Mouse (Mus musculus) G1E (cell line): ENCODE data around the gene Slc9a9. TPM values are rescaled to one million over a fixed set of nuclear protein-coding genes. Genes with fewer than 3 reads are reported as not detected.

ENCODE experiments used
- ATAC-seq: 2 replicates; pipeline ENCODE4 v1.8.0; 2016; ENCODE audit warnings: mild to moderate bottlenecking; ENCODE audit not compliant: insufficient number of reproducible peaks, poor library complexity, low FRiP score, severe bottlenecking; ENCODE audit errors: extremely low read depth
- DNase-seq: peaks from one replicate; pipeline ENCODE4 v3.0.0; 2012; ENCODE audit warnings: low spot score
- H3K27me3 ChIP-seq: 2 replicates; pipeline ENCODE4 v1.6.1; 2012; ENCODE audit warnings: mild to moderate bottlenecking, low read length, inconsistent platforms; ENCODE audit not compliant: insufficient read depth
- H3K36me3 ChIP-seq: replicated peaks from 2 replicates; pipeline ENCODE3; 2012; ENCODE audit warnings: mild to moderate bottlenecking, inconsistent platforms
- H3K4me1 ChIP-seq: 2 replicates; pipeline ENCODE4 v1.6.1; 2012; ENCODE audit warnings: low read depth, low read length, inconsistent platforms, mixed read lengths; ENCODE audit not compliant: insufficient read depth
- H3K4me3 ChIP-seq: 2 replicates; pipeline ENCODE4 v1.5.1; 2012; ENCODE audit warnings: low read depth, mild to moderate bottlenecking, inconsistent platforms, low read length, moderate library complexity, mixed read lengths
- H3K9me3 ChIP-seq: replicated peaks from 2 replicates; pipeline ENCODE4 v1.6.1; 2012; ENCODE audit warnings: inconsistent platforms
- CTCF ChIP-seq: IDR thresholded peaks from 2 replicates; pipeline ENCODE4 v1.5.1; 2012; ENCODE audit warnings: low read depth, low read length, inconsistent platforms, mixed read lengths
- GATA1 ChIP-seq: IDR thresholded peaks from 2 replicates; pipeline ENCODE4 v1.6.1; 2012; ENCODE audit warnings: borderline replicate concordance, low read length, inconsistent platforms, mixed read lengths
- GATA2 ChIP-seq: IDR thresholded peaks from 2 replicates; pipeline ENCODE4 v1.6.1; 2012; ENCODE audit warnings: low read depth, low read length, inconsistent platforms, borderline replicate concordance
- POLR2AphosphoS5 ChIP-seq: IDR thresholded peaks from 2 replicates; pipeline ENCODE4 v1.6.1; 2012; ENCODE audit warnings: low read depth, low read length, inconsistent platforms; ENCODE audit not compliant: insufficient replicate concordance
- TAL1 ChIP-seq: conservative IDR thresholded peaks from 2 replicates; pipeline ENCODE4 v1.6.1; 2012; ENCODE audit warnings: low read depth, low read length, inconsistent platforms, mixed read lengths
- polyA plus RNA-seq: library from polyadenylated mRNA; stranded (reverse); fragments of >175 nt; gene quantifications from 2 replicates; pipeline ENCODE4 v1.2.3, GENCODE M21; 2012
- total RNA-seq, 2 experiments: library from RNA; stranded (forward) in 1 of 2; stranded (reverse) in 1 of 2; fragments of 200-1000 nt in 1 of 2; fragments of >200 nt in 1 of 2; fragmentation: Nextera tagmentation in 1 of 2; gene quantifications; 2 replicates each; pipeline ENCODE4 v1.2.3; 2014 to 2017

The Slc9a9 gene
- total and polyA plus RNA-seq, 3 experiments: 0.11 TPM; not detected in 2

DNA sequence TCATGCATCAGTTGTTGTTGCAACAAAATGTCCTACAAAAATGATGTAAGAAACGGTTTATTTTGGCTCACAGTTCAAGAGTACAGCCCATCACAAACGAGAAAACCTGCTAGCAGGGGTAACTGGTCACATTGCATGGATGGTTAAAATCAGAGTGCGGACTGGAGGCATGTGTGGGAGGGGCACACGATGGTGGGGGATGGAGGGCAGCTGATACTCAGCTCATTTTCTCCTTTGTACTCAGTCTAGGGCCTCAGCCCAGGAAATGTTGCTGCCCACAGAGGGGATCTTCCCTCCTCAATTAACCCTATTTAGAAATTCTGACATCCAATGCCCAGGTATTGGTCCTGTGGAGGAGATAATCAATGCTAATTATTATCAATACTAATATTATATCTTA lies 98.8 kb downstream of the Slc9a9 start:
- Histone ChIP-seq H3K4me3 (no peak overlapping the region), H3K27me3 (no peaks in the 10 kb centered on the region), H3K4me1 (no peaks in the 10 kb centered on the region), H3K9me3 (peaks cover 11% of the 10 kb centered on the region), H3K36me3 (no peaks in the 10 kb centered on the region)
- no peak for TF ChIP-seq POLR2AphosphoS5
- TF ChIP-seq TAL1: no peak
- TF ChIP-seq CTCF: no peak
- TF ChIP-seq GATA2: no peak
- no peak for TF ChIP-seq GATA1
- DNase-seq (no peak), ATAC-seq (no peak)

DNA sequence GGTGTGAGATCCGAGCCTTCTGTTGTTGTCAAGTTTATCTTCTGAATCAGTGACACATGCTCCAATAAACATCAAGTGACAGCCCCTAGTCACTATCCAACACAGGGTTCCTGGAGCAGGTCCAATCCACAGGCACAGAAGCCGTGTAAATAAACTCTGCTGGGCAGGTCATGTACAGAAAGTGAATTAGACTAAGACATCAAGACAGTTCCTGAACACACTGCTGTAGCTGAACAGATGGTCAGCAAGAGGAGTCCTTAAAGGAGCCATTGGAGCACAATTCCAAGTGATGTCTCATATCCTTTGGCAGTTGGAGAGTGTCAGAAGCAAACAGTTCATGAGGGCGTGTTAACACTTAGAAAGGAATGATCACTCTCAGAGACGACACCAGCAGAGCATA lies 103.6 kb downstream of the Slc9a9 start:
- no peak for TF ChIP-seq CTCF
- no peaks in the 10 kb centered on the region for H3K4me1 ChIP-seq
- no peak for DNase-seq
- H3K4me3 ChIP-seq: no peak overlapping the region
- no peaks in the 10 kb centered on the region for H3K27me3 ChIP-seq
- H3K9me3 ChIP-seq: peaks cover 15% of the 10 kb centered on the region
- no peaks in the 10 kb centered on the region for H3K36me3 ChIP-seq
- no peak for ATAC-seq

DNA sequence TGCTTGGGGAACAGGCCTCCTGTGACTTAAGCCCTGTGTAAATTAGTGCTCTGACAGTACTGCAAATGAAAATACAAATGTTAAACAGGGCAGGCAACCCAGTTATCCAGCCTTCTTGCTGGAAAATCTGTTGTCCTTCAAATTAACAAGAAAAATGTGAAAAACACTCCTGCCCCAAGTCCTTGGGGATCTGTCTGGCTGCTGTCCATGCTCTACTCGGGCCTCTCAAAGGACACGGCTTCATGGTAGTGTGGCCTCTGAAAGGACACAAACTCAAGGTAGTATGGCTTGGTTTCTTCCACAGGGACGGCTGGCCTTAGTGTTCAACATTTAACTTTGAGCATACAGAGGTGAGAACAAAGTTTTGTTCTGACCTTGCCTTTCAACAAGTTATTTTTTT lies 118.6 kb downstream of the Slc9a9 start:
- Histone ChIP-seq H3K4me3 (no peak overlapping the region), H3K27me3 (no peaks in the 10 kb centered on the region), H3K36me3 (no peaks in the 10 kb centered on the region), H3K4me1 (no peaks in the 10 kb centered on the region), H3K9me3 (peaks cover 18% of the 10 kb centered on the region)
- TF ChIP-seq GATA1 (no peak), TAL1 (no peak), CTCF (no peak), POLR2AphosphoS5 (no peak), GATA2 (no peak)
- DNase-seq: no peak
- no peak for ATAC-seq

DNA sequence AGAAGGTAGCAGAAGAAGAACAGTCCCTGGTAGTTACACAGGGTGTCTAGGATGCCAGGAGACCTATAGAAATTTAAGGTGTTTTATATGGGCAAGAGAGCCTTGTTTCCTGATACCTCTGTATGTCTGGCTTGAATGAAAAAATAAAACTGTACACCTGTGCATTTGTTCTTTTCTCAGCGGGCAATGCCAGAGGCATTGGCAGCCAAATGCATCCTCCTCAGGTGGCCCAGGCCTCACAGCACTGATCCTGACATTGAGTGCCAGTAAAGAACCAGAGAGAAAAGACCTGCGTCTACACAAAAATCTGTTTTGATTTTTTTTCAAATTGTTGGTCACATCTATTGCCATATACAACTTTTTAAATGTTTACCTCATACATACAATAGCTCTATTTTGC lies 121.3 kb downstream of the Slc9a9 start:
- Histone ChIP-seq H3K4me3 (no peak overlapping the region), H3K27me3 (no peaks in the 10 kb centered on the region), H3K36me3 (no peaks in the 10 kb centered on the region), H3K4me1 (no peaks in the 10 kb centered on the region), H3K9me3 (peaks cover 27% of the 10 kb centered on the region)
- no peak for DNase-seq
- no peak for ATAC-seq
- TF ChIP-seq GATA1 (no peak), TAL1 (no peak), GATA2 (no peak), CTCF (no peak), POLR2AphosphoS5 (no peak)

DNA sequence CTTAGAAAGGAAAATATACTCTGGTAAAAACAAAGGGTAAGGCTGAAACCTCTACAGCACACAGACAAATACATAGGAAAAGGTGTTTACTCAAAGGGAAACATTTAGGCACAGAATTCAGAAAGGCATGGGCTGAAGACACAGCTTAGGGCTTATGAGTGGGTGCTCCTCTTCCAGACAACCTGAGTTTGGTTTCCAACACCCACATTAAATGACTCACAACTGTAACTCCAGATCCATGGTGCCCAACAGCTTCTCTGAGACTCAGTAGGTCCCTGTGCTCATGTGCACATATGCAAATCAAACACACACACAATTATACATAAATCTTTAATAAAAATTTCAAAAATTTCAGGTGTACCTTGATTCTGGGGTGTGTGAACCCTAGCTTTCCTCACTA lies 133.4 kb downstream of the Slc9a9 start:
- DNase-seq (no peak), ATAC-seq (no peak)
- Histone ChIP-seq H3K4me1 (no peaks in the 10 kb centered on the region), H3K4me3 (no peak overlapping the region), H3K36me3 (no peaks in the 10 kb centered on the region), H3K9me3 (peaks cover 15% of the 10 kb centered on the region), H3K27me3 (no peaks in the 10 kb centered on the region)
- TF ChIP-seq TAL1 (no peak), GATA1 (no peak), CTCF (no peak), POLR2AphosphoS5 (no peak), GATA2 (no peak)

DNA sequence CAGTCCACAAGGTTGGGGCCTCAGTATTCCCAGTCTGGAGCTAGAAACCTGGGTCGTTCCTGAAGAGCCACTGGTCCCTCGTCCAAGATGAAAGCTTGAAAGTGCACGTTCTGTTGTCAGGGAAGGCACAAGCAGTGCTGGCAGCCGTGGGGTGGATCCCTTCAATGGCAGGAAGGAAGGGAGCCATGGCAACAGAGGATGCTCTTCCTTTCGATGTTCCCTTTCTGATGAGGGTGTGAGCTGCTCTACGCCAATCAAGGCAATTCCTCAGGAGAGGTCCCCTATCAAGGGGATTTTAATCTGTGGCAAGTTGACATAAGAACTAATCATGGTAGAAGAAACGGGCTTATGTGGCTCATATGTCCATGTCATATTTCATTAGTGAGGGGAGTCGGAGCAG lies 135.8 kb downstream of the Slc9a9 start:
- DNase-seq (no peak), ATAC-seq (no peak)
- Histone ChIP-seq H3K27me3 (no peaks in the 10 kb centered on the region), H3K9me3 (peaks cover 23% of the 10 kb centered on the region), H3K4me1 (no peaks in the 10 kb centered on the region), H3K4me3 (no peak overlapping the region), H3K36me3 (no peaks in the 10 kb centered on the region)
- TF ChIP-seq GATA2 (no peak), POLR2AphosphoS5 (no peak), CTCF (no peak)

DNA sequence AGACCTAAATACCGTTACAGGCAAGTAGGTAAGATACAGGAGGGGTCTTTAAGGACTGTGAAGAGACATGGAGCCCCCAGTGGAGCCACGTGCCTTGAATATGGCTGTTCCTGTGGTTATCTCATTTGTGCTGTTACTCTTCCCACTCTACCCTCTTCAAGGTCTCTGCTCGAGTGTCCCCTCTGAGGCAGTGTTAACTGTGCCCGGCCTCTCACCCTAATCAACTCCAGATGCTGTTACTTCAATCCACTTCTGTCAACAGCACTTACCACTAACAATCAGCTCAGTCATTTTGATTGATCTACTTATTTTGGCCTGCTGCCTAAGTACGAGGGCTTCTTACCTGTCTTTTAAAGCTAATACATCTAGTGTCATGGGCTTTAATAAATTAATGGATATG lies 145.8 kb downstream of the Slc9a9 start:
- ATAC-seq (no peak), DNase-seq (no peak)
- Histone ChIP-seq H3K4me3 (no peak overlapping the region), H3K9me3 (peaks cover 21% of the 10 kb centered on the region), H3K4me1 (no peaks in the 10 kb centered on the region), H3K36me3 (no peaks in the 10 kb centered on the region), H3K27me3 (no peaks in the 10 kb centered on the region)
- TF ChIP-seq TAL1 (no peak), GATA1 (no peak), POLR2AphosphoS5 (no peak), GATA2 (no peak), CTCF (no peak)
